8 mouse cellular contexts compared by ENCODE assay signal in genomic region chr12:106310171-106310570, GRCm38 (mm10).
DNase-seq lines count a peak whose midpoint lies in the region; ATAC-seq and TF ChIP-seq lines count a peak whose summit lies in the region.

No protein-coding gene starts in this region.

- H3K4me2 ChIP-seq in lung, embryonic 15.5 days, result peak overlapping the region; percentile 79
- peak overlapping the region; percentile 74; the same call in 1 of the 2 replicates for H3K4me2 ChIP-seq in forebrain, embryonic 11.5 days (ENCODE audit: low read depth, low read length, severe bottlenecking)
- H3K4me2 ChIP-seq in limb, embryonic 14.5 days (replicated peaks; ENCODE audit: low read depth, low read length, severe bottlenecking), result peak overlapping the region; percentile 83

- H3K27me3 ChIP-seq in lung, embryonic 15.5 days, result peaks cover 30% of the 10 kb centered on the region
- peaks cover 4% of the 10 kb centered on the region; the same call in 1 of the 2 replicates for H3K27me3 ChIP-seq in forebrain, embryonic 11.5 days (ENCODE audit: control insufficient read depth, insufficient read depth, low read length)
- H3K27me3 ChIP-seq in limb, embryonic 14.5 days (ENCODE audit: control insufficient read depth, insufficient read depth, low read length), result no peaks in the 10 kb centered on the region
- 0 out of 2 replicates have a peak, but pooled peaks cover 1% of the 10 kb centered on the region for H3K27me3 ChIP-seq in kidney, adult 2 months (replicated peaks; ENCODE audit: control insufficient read depth, insufficient read depth, low read length)

- no peaks in the 10 kb centered on the region for H3K4me1 ChIP-seq in lung, embryonic 15.5 days
- H3K4me1 ChIP-seq in forebrain, embryonic 11.5 days (replicated peaks; ENCODE audit: control insufficient read depth, insufficient read depth, low read length), result peaks cover 6% of the 10 kb centered on the region; the same call in 1 of the 2 replicates
- H3K4me1 ChIP-seq in limb, embryonic 14.5 days (ENCODE audit: control insufficient read depth, insufficient read depth, low read length), result no peaks in the 10 kb centered on the region
- no peaks in the 10 kb centered on the region for H3K4me1 ChIP-seq in kidney, adult 2 months (ENCODE audit: control insufficient read depth, insufficient read depth, low read length)

- no peak for TF ChIP-seq CTCF in kidney, adult 2 months (conservative IDR thresholded peaks at IDR 0.05; ENCODE audit: insufficient read depth, insufficient read length, low read depth, low read length)

- 46% methylated on average over 6 of the region's 6 CpGs for WGBS in lung, embryonic 15.5 days
- WGBS in forebrain, embryonic 11.5 days, result 32% methylated on average over 6 of the region's 6 CpGs
- 43% methylated on average over 6 of the region's 6 CpGs for WGBS in limb, embryonic 14.5 days
- 60% methylated on average over 6 of the region's 6 CpGs for WGBS in kidney, adult 2 months

- H3K9ac ChIP-seq in lung, embryonic 15.5 days, result no peak overlapping the region
- no peak overlapping the region for H3K9ac ChIP-seq in forebrain, embryonic 11.5 days (ENCODE audit: low read length)
- peak overlapping the region; percentile 58; the same call in 1 of the 2 replicates for H3K9ac ChIP-seq in limb, embryonic 14.5 days (ENCODE audit: low read depth, low read length, severe bottlenecking)

- no peak for DNase-seq in lung, postnatal 36 days
- DNase-seq in forebrain, embryonic 11.5 days (ENCODE audit: low spot score), result no peak
- no peak for DNase-seq in limb, embryonic 14.5 days (ENCODE audit: low spot score)
- DNase-seq in thymus, postnatal 0 days (ENCODE audit: low spot score), result peak; percentile 41
- no peak for DNase-seq in right cerebral cortex, adult 18-20 months
- DNase-seq in cerebellum, adult 8-10 months, result no peak
- DNase-seq in kidney, adult 2 months, result no peak

- no peaks in the 10 kb centered on the region for H3K36me3 ChIP-seq in lung, embryonic 15.5 days
- no peaks in the 10 kb centered on the region for H3K36me3 ChIP-seq in forebrain, embryonic 11.5 days (ENCODE audit: control insufficient read depth, insufficient read depth, low read length)
- H3K36me3 ChIP-seq in limb, embryonic 14.5 days (ENCODE audit: control insufficient read depth, insufficient read depth, low read length), result no peaks in the 10 kb centered on the region
- no peaks in the 10 kb centered on the region for H3K36me3 ChIP-seq in kidney, adult 2 months (ENCODE audit: control insufficient read depth, insufficient read depth, low read length)

- no peaks in the 10 kb centered on the region for H3K9me3 ChIP-seq in lung, embryonic 15.5 days
- no peaks in the 10 kb centered on the region for H3K9me3 ChIP-seq in forebrain, embryonic 11.5 days (ENCODE audit: control insufficient read depth, low read length)
- H3K9me3 ChIP-seq in limb, embryonic 14.5 days (ENCODE audit: control insufficient read depth, low read length), result no peaks in the 10 kb centered on the region

- ATAC-seq in lung, embryonic 15.5 days (ENCODE audit: borderline replicate concordance, extremely low read depth, low FRiP score, low TSS enrichment), result no peak
- no peak for ATAC-seq in forebrain, embryonic 11.5 days (replicated peaks; ENCODE audit: low FRiP score)
- no peak for ATAC-seq in limb, embryonic 14.5 days (ENCODE audit: low FRiP score, low read depth)

- no peak overlapping the region for H3K27ac ChIP-seq in lung, embryonic 15.5 days
- H3K27ac ChIP-seq in forebrain, embryonic 11.5 days (ENCODE audit: low read depth, low read length), result no peak overlapping the region
- no peak overlapping the region for H3K27ac ChIP-seq in limb, embryonic 14.5 days (replicated peaks; ENCODE audit: low read depth, low read length)
- no peak overlapping the region for H3K27ac ChIP-seq in kidney, adult 2 months (ENCODE audit: insufficient read depth, low read depth, low read length)

- no peak for TF ChIP-seq POLR2A in limb, embryonic 14.5 days (IDR thresholded peaks at IDR 0.05; ENCODE audit: borderline replicate concordance, extremely low read depth, insufficient read depth, insufficient read length)
- TF ChIP-seq POLR2A in kidney, adult 2 months (IDR thresholded peaks at IDR 0.05; ENCODE audit: low read depth, low read length), result no peak

- H3K4me3 ChIP-seq in lung, embryonic 15.5 days, result peak overlapping the region; percentile 44
- H3K4me3 ChIP-seq in forebrain, embryonic 11.5 days (ENCODE audit: low read depth, low read length), result no peak overlapping the region
- peak overlapping the region; percentile 43; the same call in 1 of the 2 replicates for H3K4me3 ChIP-seq in limb, embryonic 14.5 days (replicated peaks; ENCODE audit: low read length)
- no peak overlapping the region for H3K4me3 ChIP-seq in kidney, adult 2 months (ENCODE audit: insufficient read depth, low read depth, low read length)

Comparison
In these comparisons a context has a peak if more than half of its experiments do, and no peak if none do; other contexts are left out.
1. H3K4me3 ChIP-seq: peak in lung, embryonic 15.5 days (single experiment) and limb, embryonic 14.5 days (single experiment); none in forebrain, embryonic 11.5 days (single experiment) and kidney, adult 2 months (single experiment).
2. Peak in every context shown above with its lines, with median percentiles within 50 percentile points of each other: H3K4me2 ChIP-seq.